Mouse (Mus musculus) small intestine, adult 2 months (tissue): ENCODE measurements around the gene Kcnmb2. TPM values are rescaled to one million over a fixed set of nuclear protein-coding genes. Genes with fewer than 3 reads are reported as not detected.
A peak's percentile ranks its signal among the peaks of the same experiment; 100 is the strongest.

Experiments
- H3K27ac ChIP-seq: fragments of 200-500 bp; 2 replicates; pipeline ENCODE4 v1.5.1; 2012; ENCODE audit warnings: low read depth, low read length, control low read depth, inconsistent platforms; ENCODE audit not compliant: insufficient read depth
- H3K27me3 ChIP-seq: fragments of 200-500 bp; 2 replicates; pipeline ENCODE4 v1.6.1; 2012; ENCODE audit warnings: mild to moderate bottlenecking, moderate library complexity, low read length, inconsistent platforms; ENCODE audit not compliant: control insufficient read depth, insufficient read depth
- H3K36me3 ChIP-seq: fragments of 200-500 bp; 2 replicates; pipeline ENCODE4 v1.6.1; 2012; ENCODE audit warnings: mild to moderate bottlenecking, low read length, control low read depth, inconsistent platforms; ENCODE audit not compliant: control insufficient read depth, insufficient read depth
- H3K4me1 ChIP-seq: fragments of 200-500 bp; 2 replicates; pipeline ENCODE4 v1.6.1; 2012; ENCODE audit warnings: low read length, inconsistent platforms, mixed read lengths; ENCODE audit not compliant: control insufficient read depth, insufficient read depth, insufficient read length
- H3K4me3 ChIP-seq: fragments of 200-500 bp; 2 replicates; pipeline ENCODE4 v1.5.1; 2012; ENCODE audit warnings: low read depth, mild to moderate bottlenecking, control low read depth, inconsistent platforms, low read length, moderate library complexity
- CTCF ChIP-seq: fragments of 200-500 bp; IDR thresholded peaks from 2 replicates; pipeline ENCODE4 v1.5.1; 2012; ENCODE audit warnings: low read depth, mild to moderate bottlenecking, control low read depth, inconsistent platforms, low read length, moderate library complexity, mixed read lengths; ENCODE audit not compliant: insufficient replicate concordance, insufficient read length; ENCODE audit errors: extremely low read depth
- POLR2A ChIP-seq: fragments of 200-500 bp; IDR thresholded peaks from 2 replicates; pipeline ENCODE4 v1.6.1; 2012; ENCODE audit warnings: low read depth, mild to moderate bottlenecking, control low read depth, inconsistent platforms, low read length, moderate library complexity
- WGBS: fragments of 180-500 bp; shearing (Covaris S2); methylation state at CpG from one replicate; pipeline ENCODE4 v1.1.7; 2018; 5-methylcytosine and 5-hydroxymethylcytosine counted together
- polyA plus RNA-seq: library from polyadenylated mRNA; depleted of rRNA; stranded (reverse); fragments of >200 nt; gene quantifications from 2 replicates; pipeline ENCODE4 v1.2.3, GENCODE M21; 2012

The Kcnmb2 gene
- polyA plus RNA-seq, 1 experiment: 0.08 TPM

DNA sequence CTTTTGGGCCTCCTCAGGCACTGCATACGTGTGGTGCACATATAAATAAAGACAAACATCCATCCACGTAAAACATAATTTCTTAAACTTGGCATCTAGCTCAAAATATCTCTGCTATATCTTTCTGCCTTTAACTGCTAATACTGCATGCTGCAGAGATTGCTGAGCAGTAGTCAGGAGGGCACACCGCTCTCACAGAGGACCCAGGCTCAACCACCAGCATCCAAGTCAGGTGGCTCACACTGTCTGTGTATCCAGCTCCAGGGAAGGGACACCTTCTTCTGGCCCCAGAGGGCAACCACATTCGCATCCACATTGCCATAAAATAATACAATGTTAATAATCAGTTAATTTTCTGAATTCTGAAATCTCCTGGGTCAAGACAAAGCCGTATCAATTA is 241.9 kb downstream of the Kcnmb2 start:
- H3K4me3 ChIP-seq: no peak overlapping the region
- H3K27ac ChIP-seq: no peak overlapping the region
- H3K27me3 ChIP-seq: no peaks in the 10 kb centered on the region
- no peaks in the 10 kb centered on the region for H3K4me1 ChIP-seq
- WGBS: 79% methylated on average over 5 of the region's 5 CpGs
- H3K36me3 ChIP-seq: no peaks in the 10 kb centered on the region
- no peak for TF ChIP-seq POLR2A
- TF ChIP-seq CTCF: no peak

DNA sequence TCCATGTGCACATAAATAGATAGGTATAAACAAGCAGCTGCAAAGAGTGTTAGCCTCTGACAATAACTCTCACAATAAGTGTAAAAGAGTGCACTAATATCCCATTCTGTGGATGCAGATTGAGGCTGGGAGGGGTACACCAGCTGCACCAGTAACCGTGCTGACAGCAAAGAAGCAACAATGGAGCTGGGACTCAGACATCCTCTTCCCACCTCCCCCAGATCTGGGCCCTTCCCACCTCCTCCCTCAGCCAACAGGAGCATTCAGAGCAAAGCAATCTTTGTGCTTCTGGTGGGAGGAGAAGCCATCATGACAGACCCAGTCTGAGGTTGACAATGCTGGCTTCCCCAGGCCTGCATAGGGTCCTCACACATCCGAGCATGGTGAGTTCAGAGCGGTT is 242.3 kb downstream of the Kcnmb2 start:
- Histone ChIP-seq H3K27ac (no peak overlapping the region), H3K27me3 (no peaks in the 10 kb centered on the region), H3K36me3 (no peaks in the 10 kb centered on the region), H3K4me1 (no peaks in the 10 kb centered on the region), H3K4me3 (no peak overlapping the region)
- TF ChIP-seq CTCF (no peak), POLR2A (no peak)
- WGBS: 68% methylated on average over 3 of the region's 3 CpGs

DNA sequence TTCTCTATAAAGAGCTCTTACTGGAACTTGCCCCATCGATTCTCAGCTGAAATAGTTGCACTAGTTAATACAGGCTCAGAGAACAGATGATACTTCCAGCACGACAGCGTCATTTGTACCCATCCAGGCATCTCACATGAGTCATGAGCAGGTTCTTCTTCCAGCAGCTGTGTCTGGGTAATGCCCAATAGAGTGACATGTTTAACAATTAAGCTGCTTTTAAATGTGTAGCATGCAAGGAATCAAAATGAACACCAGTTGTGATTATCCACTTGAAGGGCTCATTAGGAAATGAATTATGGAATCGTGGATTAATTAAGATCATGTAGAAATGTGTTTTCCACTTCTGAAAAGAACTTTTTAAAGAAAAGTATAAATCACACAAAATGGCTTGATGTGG is 245.4 kb downstream of the Kcnmb2 start:
- H3K27me3 ChIP-seq: no peaks in the 10 kb centered on the region
- no peaks in the 10 kb centered on the region for H3K4me1 ChIP-seq
- TF ChIP-seq POLR2A (no peak), CTCF (no peak)
- no peaks in the 10 kb centered on the region for H3K36me3 ChIP-seq
- no peak overlapping the region for H3K4me3 ChIP-seq
- no peak overlapping the region for H3K27ac ChIP-seq
- 83% methylated on average over 4 of the region's 4 CpGs for WGBS

DNA sequence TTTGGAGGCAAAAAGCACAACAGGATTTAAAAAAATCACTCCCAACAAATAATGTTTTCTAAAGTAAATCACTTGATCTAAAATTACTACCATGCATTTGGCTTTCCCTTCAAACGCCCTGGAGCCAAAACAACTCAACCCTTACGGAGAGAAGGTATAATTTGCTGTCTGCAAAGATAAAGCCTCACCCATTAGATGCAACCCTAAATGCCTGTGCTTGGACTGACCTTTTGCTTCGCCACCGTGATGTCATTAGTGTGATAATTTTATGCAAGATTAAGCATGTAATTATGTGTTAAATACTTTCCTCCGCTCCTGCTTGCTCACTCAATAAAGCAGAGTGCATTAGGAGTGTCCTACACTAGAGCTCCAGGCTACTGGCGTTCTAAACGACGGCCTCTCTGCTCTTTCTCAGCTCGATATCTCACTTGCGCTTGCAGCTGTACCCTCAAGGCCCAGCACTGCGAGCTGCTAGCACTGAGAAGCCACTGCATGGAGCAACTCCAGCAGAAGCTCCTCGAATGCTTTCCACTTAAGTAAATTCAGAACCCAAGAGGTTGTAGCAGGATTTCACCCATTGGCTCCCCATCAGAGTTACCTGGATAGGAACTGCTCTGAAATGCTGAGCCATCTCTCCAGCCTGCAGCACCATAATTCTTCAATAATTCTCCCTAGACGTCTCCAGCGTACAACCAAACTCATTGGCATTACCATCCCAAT is 247.7 kb downstream of the Kcnmb2 start:
- no peaks in the 10 kb centered on the region for H3K27me3 ChIP-seq
- TF ChIP-seq POLR2A (no peak), CTCF (no peak)
- no peaks in the 10 kb centered on the region for H3K36me3 ChIP-seq
- WGBS: 70% methylated on average over 14 of the region's 14 CpGs
- no peaks in the 10 kb centered on the region for H3K4me1 ChIP-seq
- H3K27ac ChIP-seq: no peak overlapping the region
- no peak overlapping the region for H3K4me3 ChIP-seq

DNA sequence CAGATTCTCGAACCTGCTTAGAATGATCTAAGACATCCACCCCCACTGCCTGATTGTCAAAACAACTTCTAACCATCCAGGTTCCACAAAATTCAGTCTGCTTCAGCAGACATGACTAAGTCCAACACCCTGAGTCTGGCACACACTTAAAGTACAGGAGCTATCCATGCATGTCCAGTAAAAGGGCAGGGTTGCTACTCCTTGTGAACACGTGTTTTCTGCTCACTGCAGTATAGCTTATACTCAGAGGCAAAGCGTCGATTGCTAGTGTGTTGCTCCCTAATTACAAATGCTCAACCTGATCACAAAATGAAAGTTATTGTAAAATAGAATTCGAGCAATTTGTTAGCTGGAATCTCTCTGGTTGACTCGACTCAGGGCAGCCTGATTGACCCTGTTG is 278.2 kb downstream of the Kcnmb2 start:
- Histone ChIP-seq H3K27me3 (no peaks in the 10 kb centered on the region), H3K4me3 (no peak overlapping the region), H3K4me1 (no peaks in the 10 kb centered on the region), H3K36me3 (no peaks in the 10 kb centered on the region), H3K27ac (no peak overlapping the region)
- 81% methylated on average over 6 of the region's 6 CpGs for WGBS
- TF ChIP-seq POLR2A (no peak), CTCF (no peak)

DNA sequence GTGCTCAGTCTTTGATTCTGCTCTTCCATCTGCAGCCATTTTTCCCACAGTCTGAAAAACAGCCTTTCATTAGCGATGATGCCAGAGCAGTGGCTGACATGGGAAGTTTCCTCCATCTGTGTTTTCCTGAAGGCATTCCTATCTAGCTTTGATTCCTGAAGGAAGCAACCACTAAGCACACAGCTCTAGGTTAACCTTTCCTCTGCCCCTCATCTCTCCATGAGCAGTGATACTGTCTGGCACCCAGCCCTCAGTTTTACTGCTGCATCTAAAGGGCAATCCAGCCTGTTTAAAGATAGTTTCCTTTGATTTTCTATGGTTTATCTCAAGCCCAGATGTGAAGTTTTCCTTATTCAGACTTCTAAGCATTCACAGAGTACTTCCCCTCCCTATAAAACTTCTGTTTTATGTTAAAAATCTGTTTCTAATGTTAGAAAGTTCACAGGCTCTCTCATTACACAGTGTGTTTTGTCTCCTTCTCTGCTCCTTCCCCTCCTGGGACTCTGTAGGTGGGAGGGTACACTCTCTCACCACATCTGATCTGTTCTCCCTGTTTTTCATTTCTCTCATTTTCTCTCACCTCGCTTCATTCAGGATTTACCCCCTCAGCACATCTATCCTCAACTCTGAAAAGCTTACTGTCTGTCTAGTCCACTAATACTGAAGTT is 283.7 kb downstream of the Kcnmb2 start:
- H3K27me3 ChIP-seq: no peaks in the 10 kb centered on the region
- H3K36me3 ChIP-seq: no peaks in the 10 kb centered on the region
- no peak overlapping the region for H3K4me3 ChIP-seq
- no peak overlapping the region for H3K27ac ChIP-seq
- 61% methylated on average over 2 of the region's 2 CpGs for WGBS
- H3K4me1 ChIP-seq: no peaks in the 10 kb centered on the region
- no peak for TF ChIP-seq POLR2A
- TF ChIP-seq CTCF: no peak

DNA sequence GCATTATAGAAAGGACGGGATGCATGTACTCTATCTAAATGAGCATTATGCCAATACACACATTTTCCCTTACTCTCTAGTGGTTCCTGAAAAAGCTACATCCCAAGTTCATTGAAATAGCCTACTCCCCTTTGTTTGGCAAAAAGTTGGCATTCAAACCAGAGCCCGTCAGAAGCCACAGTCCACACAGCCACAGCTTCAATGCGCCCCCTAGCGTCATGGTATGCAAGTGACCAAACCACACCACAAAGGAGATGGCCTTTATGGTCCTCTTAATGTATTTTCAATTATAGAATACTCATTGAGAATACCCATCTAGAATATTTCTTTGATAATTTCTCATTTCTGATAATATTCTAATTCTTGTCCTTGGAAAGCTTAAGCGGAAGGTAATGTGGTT is 286.2 kb downstream of the Kcnmb2 start:
- 36% methylated on average over 5 of the region's 5 CpGs for WGBS
- no peaks in the 10 kb centered on the region for H3K27me3 ChIP-seq
- H3K4me1 ChIP-seq: no peaks in the 10 kb centered on the region
- no peaks in the 10 kb centered on the region for H3K36me3 ChIP-seq
- no peak overlapping the region for H3K27ac ChIP-seq
- H3K4me3 ChIP-seq: no peak overlapping the region
- TF ChIP-seq POLR2A (no peak), CTCF (peak; percentile 42; the same call in 1 of the 2 replicates)
